Mouse (Mus musculus): ENCODE data around the gene Miga1. TPM values are rescaled to one million over a fixed set of nuclear protein-coding genes. Genes with fewer than 3 reads are reported as not detected.
"Not testable (repeated sequence)": the region's sequence is repeated elsewhere in the genome, so short reads cannot be mapped to it uniquely, and the experiment has no call there.

Miga1 gene
- polyA plus RNA-seq, 1 experiment from 2014 or later: 24.0 TPM

- not testable (repeated sequence) for H3K9me3 ChIP-seq (replicated peaks); H3K4me3 ChIP-seq; H3K27ac ChIP-seq; H3K27me3 ChIP-seq; H3K4me2 ChIP-seq (replicated peaks); H3K4me1 ChIP-seq; H3K9ac ChIP-seq; ATAC-seq (ENCODE audit: low FRiP score)
- WGBS: 89% methylated on average over 9 of the region's 9 CpGs
- peaks cover 22% of the 10 kb centered on the region for H3K36me3 ChIP-seq
Observed at GRCm38 (mm10) chr3:152316447-152317173, 23.6 kb downstream of the Miga1 start.

GRCm38 (mm10) chr3:152315613-152316012, 24.6 kb downstream of the Miga1 start:
- Histone ChIP-seq H3K4me1 (no peaks in the 10 kb centered on the region), H3K9ac (no peak overlapping the region), H3K27ac (no peak overlapping the region), H3K36me3 (peaks cover 15% of the 10 kb centered on the region), H3K9me3 (replicated peaks) (no peaks in the 10 kb centered on the region), H3K4me3 (no peak overlapping the region), H3K4me2 (replicated peaks) (no peak overlapping the region), H3K27me3 (no peaks in the 10 kb centered on the region)
- peak; percentile 60; the same call in 1 of the 2 replicates for ATAC-seq (ENCODE audit: low FRiP score)
- WGBS: 13% methylated on average over 7 of the region's 7 CpGs

GRCm38 (mm10) chr3:152314666-152315065, 25.5 kb downstream of the Miga1 start:
- H3K27me3 ChIP-seq; H3K9ac ChIP-seq; H3K9me3 ChIP-seq (replicated peaks); H3K4me2 ChIP-seq (replicated peaks); H3K4me3 ChIP-seq; H3K4me1 ChIP-seq; H3K27ac ChIP-seq; ATAC-seq (ENCODE audit: low FRiP score): not testable (repeated sequence)
- H3K36me3 ChIP-seq: peaks cover 12% of the 10 kb centered on the region
- WGBS: 76% methylated on average over 14 of the region's 14 CpGs

DNA sequence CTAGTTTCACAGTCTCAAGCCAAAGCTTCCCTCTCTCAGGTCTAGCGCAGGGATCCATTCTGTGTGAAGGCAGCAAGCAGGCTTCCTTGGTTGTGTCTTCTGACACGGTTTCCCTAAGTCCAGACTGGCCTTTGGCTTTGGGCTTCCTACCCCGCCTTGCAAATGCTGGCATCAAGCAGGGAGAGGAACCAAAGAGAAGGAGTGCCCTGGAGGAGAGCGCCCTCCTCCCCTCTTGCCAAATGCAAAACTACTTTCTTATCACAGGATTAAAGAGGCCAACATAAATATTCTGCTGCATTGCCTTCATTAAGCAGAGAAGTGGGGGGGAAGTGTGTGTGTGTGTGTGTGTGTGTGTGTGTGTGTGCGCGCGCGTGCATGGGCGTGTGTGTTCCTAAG, 31.0 kb downstream of the Miga1 start:
- H3K4me2 ChIP-seq (replicated peaks): no peak overlapping the region
- no peaks in the 10 kb centered on the region for H3K27me3 ChIP-seq
- H3K4me3 ChIP-seq: no peak overlapping the region
- ATAC-seq (ENCODE audit: low FRiP score): no peak
- H3K4me1 ChIP-seq: no peaks in the 10 kb centered on the region
- H3K9me3 ChIP-seq (replicated peaks): no peaks in the 10 kb centered on the region
- 91% methylated on average over 9 of the region's 9 CpGs for WGBS
- H3K9ac ChIP-seq: no peak overlapping the region
- peaks cover 14% of the 10 kb centered on the region for H3K36me3 ChIP-seq
- H3K27ac ChIP-seq: no peak overlapping the region

DNA sequence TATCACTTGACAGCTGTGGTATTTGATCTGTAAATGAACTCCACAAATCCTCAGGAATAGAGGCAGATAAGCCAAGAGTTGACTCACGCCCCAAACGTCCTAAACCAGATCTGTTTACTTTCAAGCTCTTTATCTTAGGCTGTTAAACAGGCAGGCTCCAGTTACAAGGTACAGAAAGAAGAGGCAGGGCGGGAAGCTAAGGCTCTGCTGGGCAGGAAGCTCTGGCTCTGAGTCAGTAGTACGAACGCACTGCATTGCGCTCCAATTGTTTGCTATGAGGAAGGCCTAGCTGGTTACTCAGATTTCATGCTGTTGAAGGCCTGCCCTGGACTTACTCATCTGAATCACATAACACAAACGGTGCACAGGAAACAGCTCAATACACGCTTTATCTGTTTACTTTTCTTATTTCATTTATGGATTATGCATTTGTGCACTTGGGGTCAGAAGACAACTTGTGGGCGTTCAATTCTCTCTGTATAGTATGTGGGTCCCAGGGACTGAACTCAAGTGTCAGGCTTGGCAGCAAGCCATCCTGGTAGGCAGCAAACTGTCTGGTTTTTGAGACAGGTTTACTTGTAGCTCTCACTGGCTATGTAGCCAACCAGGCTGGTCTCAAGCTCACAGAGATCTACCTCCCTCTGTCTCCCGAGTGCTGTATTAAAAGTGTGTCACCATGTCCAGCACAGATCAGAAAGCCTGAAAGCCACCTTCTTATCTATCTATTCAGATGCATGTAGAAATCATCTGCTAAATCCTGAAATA, 31.5 kb downstream of the Miga1 start:
- no peak overlapping the region for H3K27ac ChIP-seq
- 77% methylated on average over 10 of the region's 10 CpGs for WGBS
- no peak overlapping the region for H3K4me3 ChIP-seq
- H3K9me3 ChIP-seq (replicated peaks): no peaks in the 10 kb centered on the region
- H3K4me1 ChIP-seq: no peaks in the 10 kb centered on the region
- H3K36me3 ChIP-seq: peaks cover 14% of the 10 kb centered on the region
- no peak overlapping the region for H3K9ac ChIP-seq
- ATAC-seq (ENCODE audit: low FRiP score): no peak
- no peaks in the 10 kb centered on the region for H3K27me3 ChIP-seq
- no peak overlapping the region for H3K4me2 ChIP-seq (replicated peaks)

GRCm38 (mm10) chr3:152305971-152306370, 34.2 kb downstream of the Miga1 start:
- no peak overlapping the region for H3K9ac ChIP-seq
- ATAC-seq (ENCODE audit: low FRiP score): no peak
- H3K4me3 ChIP-seq: no peak overlapping the region
- H3K4me1 ChIP-seq: no peaks in the 10 kb centered on the region
- H3K27me3 ChIP-seq: no peaks in the 10 kb centered on the region
- 0 out of 2 replicates have a peak overlapping the region, but pooled peaks have one; percentile 2 for H3K27ac ChIP-seq
- H3K36me3 ChIP-seq: peaks cover 12% of the 10 kb centered on the region; the same call in 1 of the 2 replicates
- H3K4me2 ChIP-seq (replicated peaks): no peak overlapping the region
- H3K9me3 ChIP-seq (replicated peaks): no peaks in the 10 kb centered on the region
- WGBS: 90% methylated on average over 4 of the region's 4 CpGs

DNA sequence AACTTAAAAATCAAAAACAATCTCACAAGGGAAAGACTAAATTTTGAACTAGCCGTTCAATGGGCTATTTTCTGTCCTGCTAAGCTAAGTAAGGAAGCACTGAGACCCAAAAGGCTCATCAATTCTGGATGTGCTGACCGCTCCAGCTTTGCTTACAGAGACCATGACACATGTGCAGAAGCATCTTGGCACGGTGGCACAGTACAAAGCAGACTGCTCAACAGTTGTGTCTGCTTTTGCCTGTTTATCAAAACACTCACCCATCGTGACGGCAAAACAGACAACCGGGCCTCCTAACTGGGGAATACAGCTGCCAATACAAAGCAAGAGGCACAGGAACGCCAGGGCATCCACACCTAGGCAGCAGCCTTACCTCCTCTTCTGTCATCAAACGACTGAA, 35.1 kb downstream of the Miga1 start:
- no peak overlapping the region for H3K4me3 ChIP-seq
- ATAC-seq (ENCODE audit: low FRiP score): no peak
- no peaks in the 10 kb centered on the region for H3K4me1 ChIP-seq
- H3K27ac ChIP-seq: no peak overlapping the region
- 88% methylated on average over 8 of the region's 8 CpGs for WGBS
- H3K27me3 ChIP-seq: no peaks in the 10 kb centered on the region
- peaks cover 17% of the 10 kb centered on the region; the same call in 1 of the 2 replicates for H3K36me3 ChIP-seq
- H3K9ac ChIP-seq: no peak overlapping the region
- no peaks in the 10 kb centered on the region for H3K9me3 ChIP-seq (replicated peaks)
- H3K4me2 ChIP-seq (replicated peaks): no peak overlapping the region

DNA sequence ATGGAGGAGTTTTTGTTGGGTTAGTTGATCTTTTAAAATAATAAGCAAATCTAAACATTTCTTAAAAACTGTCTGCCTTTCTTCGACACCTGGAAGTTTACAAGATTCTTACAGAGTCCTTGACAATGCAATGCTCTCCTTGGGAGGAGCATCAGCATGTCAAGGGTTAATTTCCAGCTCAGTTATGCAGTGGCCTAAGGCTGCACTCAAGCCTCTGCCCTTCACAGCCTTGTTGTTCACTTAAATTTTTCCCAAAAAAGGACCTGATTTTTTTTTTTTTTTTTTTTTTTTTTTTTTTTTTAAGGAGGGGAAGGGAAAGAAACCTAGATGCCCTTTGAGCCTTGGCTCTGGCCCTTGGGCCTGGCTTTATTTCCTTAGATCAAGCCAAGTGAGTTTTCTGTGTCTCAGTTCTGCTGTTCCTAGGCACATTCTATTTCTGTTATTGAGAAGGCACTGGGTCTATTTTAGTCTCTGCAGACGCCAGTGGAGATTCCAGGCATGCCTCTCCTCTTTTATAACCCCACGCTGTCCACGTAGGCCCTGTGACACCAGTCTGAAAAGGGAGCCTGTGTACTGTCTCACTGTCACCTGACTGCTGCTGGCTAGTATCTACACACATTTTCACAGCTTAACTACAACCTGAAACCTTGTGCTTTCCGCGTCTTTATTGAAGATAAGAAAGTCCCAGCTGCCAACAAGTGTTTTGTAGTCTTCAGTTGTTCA, 36.0 kb downstream of the Miga1 start:
- Histone ChIP-seq H3K4me1 (no peaks in the 10 kb centered on the region), H3K4me3 (no peak overlapping the region), H3K36me3 (peaks cover 24% of the 10 kb centered on the region), H3K4me2 (replicated peaks) (no peak overlapping the region), H3K9ac (no peak overlapping the region), H3K9me3 (replicated peaks) (no peaks in the 10 kb centered on the region), H3K27me3 (no peaks in the 10 kb centered on the region), H3K27ac (no peak overlapping the region)
- ATAC-seq (ENCODE audit: low FRiP score): no peak
- 68% methylated on average over 6 of the region's 6 CpGs for WGBS

DNA sequence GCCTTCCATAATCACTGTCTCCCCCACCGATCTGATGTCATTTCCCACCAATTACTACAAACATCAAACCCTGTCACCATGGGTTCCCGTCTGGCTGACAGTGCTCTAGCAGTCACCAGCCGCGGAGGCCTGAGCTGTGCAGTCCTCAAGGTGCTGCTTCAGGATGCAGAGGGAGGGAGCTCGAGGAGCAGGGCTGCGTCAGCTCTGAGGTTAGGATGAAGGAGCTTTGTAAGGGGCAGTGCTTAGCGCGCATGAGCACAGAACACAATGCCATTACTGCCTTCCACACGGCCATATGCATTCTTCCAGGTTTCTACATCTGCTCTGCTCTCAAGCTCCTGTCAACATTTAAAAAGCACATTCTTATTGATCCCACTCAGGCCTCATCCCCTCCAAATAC, 37.2 kb downstream of the Miga1 start:
- H3K27me3 ChIP-seq: no peaks in the 10 kb centered on the region
- no peaks in the 10 kb centered on the region for H3K9me3 ChIP-seq (replicated peaks)
- 79% methylated on average over 9 of the region's 9 CpGs for WGBS
- no peaks in the 10 kb centered on the region for H3K4me1 ChIP-seq
- H3K4me3 ChIP-seq: no peak overlapping the region
- peaks cover 24% of the 10 kb centered on the region for H3K36me3 ChIP-seq
- no peak overlapping the region for H3K27ac ChIP-seq
- H3K9ac ChIP-seq: no peak overlapping the region
- H3K4me2 ChIP-seq (replicated peaks): no peak overlapping the region
- no peak for ATAC-seq (ENCODE audit: low FRiP score)

DNA sequence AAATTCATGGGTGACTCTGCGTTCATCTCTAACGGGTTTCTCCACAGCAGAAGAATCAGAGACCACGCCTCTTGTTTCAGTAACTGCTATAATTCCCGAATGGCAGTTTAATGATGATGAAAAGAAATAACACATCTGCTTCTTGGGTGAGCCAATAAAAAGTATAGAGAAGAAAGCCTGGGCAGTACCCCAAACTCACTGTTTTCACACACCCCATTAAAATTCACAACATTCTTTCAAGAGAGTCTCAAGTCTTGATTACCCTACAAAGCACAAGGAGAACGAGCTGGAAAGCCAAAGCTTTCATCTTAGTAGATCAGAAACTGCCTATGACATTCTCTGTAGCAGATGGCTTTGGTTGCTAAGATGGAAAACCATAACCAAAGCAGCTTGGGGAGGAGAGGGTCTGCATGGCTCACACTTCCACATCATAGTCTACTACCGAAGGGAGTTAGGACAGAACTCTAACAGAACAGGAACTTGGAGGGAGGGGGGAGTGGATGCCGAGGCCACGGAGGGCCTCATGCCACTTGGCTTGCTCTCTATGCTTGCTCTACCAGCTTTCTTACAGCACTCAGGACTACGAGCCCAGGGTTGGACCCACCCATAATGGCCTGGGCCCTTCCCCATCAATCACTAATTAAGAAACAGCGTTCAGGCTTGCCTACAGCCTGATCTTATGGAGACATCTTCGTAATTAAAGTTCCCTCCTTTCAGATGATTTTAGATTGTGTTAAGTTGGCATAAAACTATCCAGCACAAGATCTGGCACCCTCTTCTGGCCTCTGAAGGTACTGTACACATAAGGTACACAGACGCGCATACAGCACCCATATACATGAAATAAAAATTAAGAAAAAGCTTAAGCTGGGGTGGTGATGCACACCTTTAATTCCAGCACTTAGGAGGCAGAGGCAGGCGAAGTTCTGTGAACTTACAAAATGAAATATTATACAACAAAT, 39.5 kb downstream of the Miga1 start:
- peaks cover 36% of the 10 kb centered on the region for H3K36me3 ChIP-seq

GRCm38 (mm10) chr3:152295896-152296295, 44.3 kb downstream of the Miga1 start:
- no peak for ATAC-seq (ENCODE audit: low FRiP score)
- Histone ChIP-seq H3K27ac (no peak overlapping the region), H3K9ac (no peak overlapping the region), H3K4me3 (no peak overlapping the region), H3K4me1 (no peaks in the 10 kb centered on the region), H3K4me2 (replicated peaks) (no peak overlapping the region), H3K9me3 (replicated peaks) (no peaks in the 10 kb centered on the region), H3K27me3 (no peaks in the 10 kb centered on the region), H3K36me3 (peaks cover 40% of the 10 kb centered on the region)
- WGBS: 91% methylated on average over 5 of the region's 5 CpGs

More for the DNA sequence above, 39.5 kb downstream of the Miga1 start:
- ATAC-seq (ENCODE audit: low FRiP score): no peak
- Histone ChIP-seq H3K4me2 (replicated peaks) (no peak overlapping the region), H3K9me3 (replicated peaks) (no peaks in the 10 kb centered on the region), H3K27ac (no peak overlapping the region), H3K4me3 (no peak overlapping the region), H3K9ac (no peak overlapping the region), H3K27me3 (no peaks in the 10 kb centered on the region), H3K4me1 (no peaks in the 10 kb centered on the region)
- WGBS: 94% methylated on average over 14 of the region's 14 CpGs

Measured in hindbrain, embryonic 12.5 days (tissue).